Mouse (Mus musculus) limb, embryonic 15.5 days (tissue): ENCODE measurements around the gene Gm44790. TPM values are rescaled to one million over a fixed set of nuclear protein-coding genes. Genes with fewer than 3 reads are reported as not detected.

ENCODE experiments used
- ATAC-seq: fragments of 200-750 bp; cut with Nextera tagmentation; 2 replicates; pipeline ENCODE4 v1.8.0; 2017; ENCODE audit warnings: low read depth, moderate TSS enrichment; ENCODE audit not compliant: insufficient number of reproducible peaks, low FRiP score, low TSS enrichment
- H3K27ac ChIP-seq: fragments of 300-500 bp; sonication (generic); 2 replicates; pipeline ENCODE4 v1.5.1; 2015; ENCODE audit warnings: moderate library complexity, mild to moderate bottlenecking, inconsistent platforms
- H3K27me3 ChIP-seq: fragments of 300-500 bp; sonication (generic); 2 replicates; pipeline ENCODE4 v1.6.1; 2015; ENCODE audit warnings: inconsistent platforms
- H3K36me3 ChIP-seq: fragments of 300-500 bp; sonication (generic); 2 replicates; pipeline ENCODE4 v1.6.1; 2015; ENCODE audit warnings: inconsistent platforms
- H3K4me1 ChIP-seq: fragments of 300-500 bp; sonication (generic); 2 replicates; pipeline ENCODE4 v1.6.1; 2015; ENCODE audit warnings: inconsistent platforms
- H3K4me2 ChIP-seq: fragments of 300-500 bp; sonication (generic); 2 replicates; pipeline ENCODE4 v1.6.1; 2015; ENCODE audit warnings: mild to moderate bottlenecking, inconsistent platforms
- H3K4me3 ChIP-seq: fragments of 300-500 bp; sonication (generic); 2 replicates; pipeline ENCODE4 v1.5.1; 2015; ENCODE audit warnings: mild to moderate bottlenecking, inconsistent platforms
- H3K9ac ChIP-seq: fragments of 300-500 bp; sonication (generic); 2 replicates; pipeline ENCODE4 v1.6.1; 2015; ENCODE audit warnings: inconsistent platforms
- H3K9me3 ChIP-seq: fragments of 300-500 bp; sonication (generic); 2 replicates; pipeline ENCODE4 v1.6.1; 2016; ENCODE audit warnings: inconsistent platforms
- whole genome bisulfite sequencing: fragments of 180-500 bp; shearing (Covaris S2); methylation state at CpG from one replicate; pipeline ENCODE4 v1.1.7; 2015; 5-methylcytosine and 5-hydroxymethylcytosine counted together
- polyA plus RNA-seq: library from polyadenylated mRNA; unstranded; fragments of >200 nt; fragmentation: Nextera tagmentation; extraction: Ambion mirVana; gene quantifications from 2 replicates; pipeline ENCODE4 v1.2.1, GENCODE M21; 2015

The Gm44790 gene
- polyA plus RNA-seq, 1 experiment from 2014 or later, result 0.42 TPM

DNA sequence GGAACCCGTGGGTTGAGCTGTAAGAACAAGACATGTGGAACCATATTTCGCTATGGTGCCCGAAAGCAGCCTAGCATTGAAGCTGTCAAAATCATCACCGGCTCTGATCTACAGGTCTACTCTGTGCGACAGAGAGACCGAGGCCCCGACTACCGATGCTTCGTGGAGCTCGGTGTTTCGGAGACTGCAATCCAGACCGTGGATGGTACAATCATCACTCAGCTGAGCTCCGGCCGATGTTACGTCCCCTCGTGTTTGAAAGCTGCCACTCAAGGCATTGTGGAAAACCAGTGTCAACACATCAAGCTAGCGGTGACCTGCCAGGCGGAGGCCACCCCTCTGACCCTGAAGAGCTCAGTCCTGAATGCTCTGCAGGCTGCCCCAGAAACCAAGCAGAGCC, 19.1 kb downstream of the Gm44790 start:
- H3K4me3 ChIP-seq, result no peak overlapping the region
- ATAC-seq, result no peak
- no peaks in the 10 kb centered on the region for H3K4me1 ChIP-seq
- peaks cover 67% of the 10 kb centered on the region for H3K36me3 ChIP-seq
- H3K27me3 ChIP-seq, result no peaks in the 10 kb centered on the region
- no peaks in the 10 kb centered on the region for H3K9me3 ChIP-seq
- no peak overlapping the region for H3K9ac ChIP-seq
- 94% methylated on average over 18 of the region's 18 CpGs for WGBS
- no peak overlapping the region for H3K4me2 ChIP-seq
- no peak overlapping the region for H3K27ac ChIP-seq

DNA sequence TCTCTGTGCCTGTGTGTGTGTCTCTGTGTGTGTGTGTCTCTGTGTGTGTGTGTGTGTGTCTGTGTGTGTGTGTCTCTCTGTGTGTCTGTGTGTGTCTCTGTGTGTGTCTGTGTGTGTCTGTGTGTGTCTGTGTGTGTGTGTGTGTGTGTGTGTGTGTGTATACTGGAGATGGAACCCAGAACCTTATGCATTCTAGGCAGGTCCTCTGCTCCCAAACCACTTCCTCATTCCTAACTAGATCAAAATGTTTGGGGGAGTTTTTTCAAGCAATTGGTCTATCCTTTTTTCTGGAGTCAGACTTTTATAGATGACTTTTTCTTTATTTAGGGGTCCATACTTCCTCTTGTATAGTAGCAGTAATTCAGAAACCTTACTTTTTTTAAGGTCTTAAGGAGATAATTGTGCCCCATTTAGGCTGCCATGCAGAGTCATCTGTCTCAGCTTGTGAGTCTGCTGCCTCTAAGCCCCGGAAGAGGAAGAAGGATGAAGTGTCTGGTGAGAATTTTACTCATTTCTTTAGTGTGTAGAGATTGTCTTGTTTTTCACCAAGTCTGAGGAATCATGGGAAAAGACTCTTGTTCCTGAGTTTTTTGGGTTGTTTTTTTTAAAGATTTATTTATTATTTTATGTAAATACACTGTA, 20.6 kb downstream of the Gm44790 start:
- no peak for ATAC-seq
- H3K4me3 ChIP-seq, result no peak overlapping the region
- H3K4me2 ChIP-seq, result no peak overlapping the region
- H3K36me3 ChIP-seq, result peaks cover 70% of the 10 kb centered on the region
- no peaks in the 10 kb centered on the region for H3K27me3 ChIP-seq
- H3K4me1 ChIP-seq, result no peaks in the 10 kb centered on the region
- H3K9ac ChIP-seq, result no peak overlapping the region
- no peak overlapping the region for H3K27ac ChIP-seq
- WGBS, result 85% methylated on average over 1 of the region's 1 CpGs
- no peaks in the 10 kb centered on the region for H3K9me3 ChIP-seq

DNA sequence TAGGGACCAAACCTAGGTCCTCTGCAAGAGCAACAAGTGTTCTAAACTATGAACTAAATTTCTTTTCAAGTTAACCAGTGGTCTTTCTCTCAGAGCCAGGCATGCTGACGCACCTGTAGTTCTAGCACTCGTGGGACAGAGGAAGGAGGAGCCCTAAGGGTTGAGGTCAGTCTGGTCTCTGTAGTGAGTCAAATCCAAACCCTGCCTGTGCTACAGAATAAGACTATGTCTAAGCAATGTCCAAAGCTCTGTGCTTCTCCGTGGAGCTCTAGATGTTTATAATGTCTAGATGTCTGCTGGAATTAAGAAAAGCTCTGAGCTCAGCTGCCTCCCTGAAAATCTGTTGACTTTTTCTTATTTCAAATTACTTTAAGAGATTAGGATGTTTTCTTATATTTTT, 30.3 kb downstream of the Gm44790 start:
- H3K27me3 ChIP-seq, result no peaks in the 10 kb centered on the region
- no peak for ATAC-seq
- H3K36me3 ChIP-seq, result peaks cover 74% of the 10 kb centered on the region
- no peak overlapping the region for H3K27ac ChIP-seq
- no peak overlapping the region for H3K9ac ChIP-seq
- no peak overlapping the region for H3K4me3 ChIP-seq
- H3K9me3 ChIP-seq, result no peaks in the 10 kb centered on the region
- no peaks in the 10 kb centered on the region for H3K4me1 ChIP-seq
- no peak overlapping the region for H3K4me2 ChIP-seq
- WGBS, result 84% methylated on average over 3 of the region's 3 CpGs

DNA sequence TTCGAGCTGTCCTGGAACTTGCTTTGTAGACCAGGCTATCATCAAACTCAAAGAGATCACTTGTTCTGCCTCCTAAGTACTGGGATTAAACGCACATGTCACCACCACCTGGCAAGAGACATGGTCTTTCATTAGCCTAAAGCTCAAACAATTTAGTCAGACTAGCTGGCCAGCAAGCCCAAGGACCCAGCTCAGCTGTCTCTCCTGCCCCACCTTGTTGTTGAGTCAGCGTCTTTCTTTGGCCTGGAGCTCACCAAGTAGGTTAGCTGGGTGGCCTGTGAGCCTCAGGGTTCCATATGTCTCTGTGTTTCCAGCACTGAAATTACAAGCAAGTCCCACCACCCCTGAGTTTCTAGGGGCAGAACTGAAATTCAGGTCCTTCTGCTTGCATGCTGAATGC, 36.6 kb downstream of the Gm44790 start:
- 98% methylated on average over 3 of the region's 3 CpGs for WGBS
- ATAC-seq, result no peak
- Histone ChIP-seq H3K27me3 (no peaks in the 10 kb centered on the region), H3K4me3 (no peak overlapping the region), H3K27ac (no peak overlapping the region), H3K36me3 (peaks cover 65% of the 10 kb centered on the region), H3K4me2 (no peak overlapping the region), H3K9me3 (no peaks in the 10 kb centered on the region), H3K9ac (no peak overlapping the region), H3K4me1 (no peaks in the 10 kb centered on the region)

DNA sequence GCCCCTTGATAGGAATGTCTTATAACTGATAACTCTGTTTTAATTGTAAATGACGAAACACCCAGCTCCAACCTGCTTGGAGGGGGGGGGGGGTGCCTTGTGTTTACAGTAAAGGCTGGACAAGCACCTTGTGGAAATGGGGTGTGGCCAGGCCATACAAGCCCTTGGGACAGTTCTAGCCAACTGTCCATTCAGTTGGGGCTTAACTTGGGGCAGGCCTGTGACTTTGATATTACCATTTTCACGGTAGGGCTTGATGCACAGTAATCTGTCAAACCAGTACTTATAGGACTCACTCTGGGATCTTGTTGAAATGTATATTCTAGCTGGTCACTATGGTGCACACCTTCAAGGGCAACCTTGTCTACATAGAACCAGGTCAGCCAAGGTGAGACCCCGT, 44.9 kb downstream of the Gm44790 start:
- Histone ChIP-seq H3K4me3 (peak overlapping the region; percentile 43), H3K9me3 (no peaks in the 10 kb centered on the region), H3K36me3 (peaks cover 33% of the 10 kb centered on the region), H3K27ac (peak overlapping the region; percentile 90), H3K4me2 (peak overlapping the region; percentile 68; the same call in 1 of the 2 replicates), H3K4me1 (peaks cover 19% of the 10 kb centered on the region), H3K9ac (0 out of 2 replicates have a peak overlapping the region, but pooled peaks have one; percentile 39), H3K27me3 (no peaks in the 10 kb centered on the region)
- ATAC-seq, result no peak
- WGBS, result 93% methylated on average over 3 of the region's 3 CpGs

DNA sequence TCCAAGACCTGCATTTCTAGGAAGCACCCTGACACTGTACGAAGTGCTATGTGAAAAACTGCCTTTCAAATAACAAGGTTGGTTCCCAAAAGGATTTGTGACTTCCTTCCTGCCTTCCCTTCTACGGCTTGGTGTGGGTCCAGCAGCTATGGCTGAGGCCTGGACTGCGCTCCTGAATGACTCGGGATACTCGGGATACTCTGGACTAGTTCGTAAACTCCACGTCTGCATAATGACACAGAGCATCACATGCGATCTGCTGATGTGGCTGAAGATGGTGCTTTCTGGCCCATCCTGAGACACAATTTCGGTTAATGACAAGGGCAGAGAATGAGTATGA, 45.3 kb downstream of the Gm44790 start:
- Histone ChIP-seq H3K27ac (peak overlapping the region; percentile 90), H3K9ac (peak overlapping the region; percentile 39; the same call in 1 of the 2 replicates), H3K27me3 (no peaks in the 10 kb centered on the region), H3K4me2 (peak overlapping the region; percentile 68), H3K4me3 (peak overlapping the region; percentile 43), H3K36me3 (peaks cover 31% of the 10 kb centered on the region), H3K4me1 (peaks cover 19% of the 10 kb centered on the region), H3K9me3 (no peaks in the 10 kb centered on the region)
- WGBS, result 19% methylated on average over 9 of the region's 9 CpGs
- peak; percentile 10; the same call in 1 of the 2 replicates for ATAC-seq

DNA sequence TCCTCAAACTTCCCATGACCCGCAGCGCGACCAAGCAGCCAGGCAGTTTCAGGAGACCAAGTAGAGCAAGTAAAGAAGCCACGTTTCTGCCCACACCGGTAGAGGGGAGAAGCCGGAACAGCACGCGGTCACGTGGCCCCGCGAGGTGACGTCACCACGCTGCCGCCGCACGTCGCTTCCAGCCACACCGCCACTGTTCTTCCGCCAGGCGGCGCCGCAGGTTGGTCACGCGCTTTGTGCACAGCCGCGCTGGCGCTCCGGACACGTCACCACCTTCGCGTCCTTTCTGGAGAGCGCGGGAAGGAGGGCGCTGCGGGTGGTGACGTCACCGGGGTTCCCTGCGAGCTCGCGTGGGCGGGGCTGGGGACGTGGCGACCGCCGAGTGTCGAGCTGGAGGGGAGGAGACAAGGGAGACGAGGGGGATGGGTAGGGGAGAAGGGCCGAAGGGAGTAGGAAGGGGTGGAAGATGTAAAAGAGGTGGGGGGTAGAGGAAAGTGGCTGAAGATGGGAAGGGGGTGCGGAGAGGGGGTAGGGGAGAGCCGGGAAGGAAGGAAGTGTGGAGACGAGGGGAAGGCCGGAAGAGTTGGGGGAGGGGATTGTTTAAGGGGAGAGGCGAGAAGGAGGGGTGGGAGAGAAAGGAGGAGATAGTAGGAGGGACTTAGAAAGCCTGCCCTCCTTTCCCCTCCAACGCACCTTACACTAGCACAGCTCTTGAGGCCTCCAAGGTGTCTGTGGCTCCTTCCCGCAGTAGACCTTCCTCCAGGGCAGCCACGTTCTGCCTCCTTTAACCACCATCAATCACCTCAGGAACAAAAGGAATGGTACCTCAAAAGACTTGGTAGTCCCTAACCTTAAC, 45.9 kb downstream of the Gm44790 start:
- no peaks in the 10 kb centered on the region for H3K27me3 ChIP-seq
- peak overlapping the region; percentile 39; the same call in 1 of the 2 replicates for H3K9ac ChIP-seq
- peak overlapping the region; percentile 43 for H3K4me3 ChIP-seq
- under 1% methylated on average over 56 of the region's 56 CpGs for WGBS
- H3K4me1 ChIP-seq, result peaks cover 19% of the 10 kb centered on the region
- H3K36me3 ChIP-seq, result peaks cover 26% of the 10 kb centered on the region
- ATAC-seq, result peak; percentile 94
- peak overlapping the region; percentile 68 for H3K4me2 ChIP-seq
- H3K9me3 ChIP-seq, result no peaks in the 10 kb centered on the region
- H3K27ac ChIP-seq, result peak overlapping the region; percentile 90

DNA sequence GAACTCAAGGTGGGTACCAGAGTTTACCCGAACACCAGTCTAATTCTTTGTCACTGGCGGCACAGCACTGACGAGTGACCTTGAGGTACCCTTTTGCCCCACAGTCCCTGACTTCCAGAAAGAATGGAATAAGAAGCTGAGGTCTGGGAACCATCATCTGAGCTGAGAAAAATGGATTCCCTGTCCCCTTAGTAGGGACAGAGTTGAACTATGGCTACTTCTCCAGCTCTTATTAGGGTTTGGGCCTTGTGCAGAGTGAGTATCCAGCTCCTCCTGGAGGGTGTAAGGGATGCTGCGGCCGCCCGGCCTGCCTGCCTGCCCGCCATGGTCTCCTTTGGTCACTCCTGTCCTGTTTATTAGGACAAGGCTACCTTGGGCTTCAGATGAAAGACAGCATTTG, 46.6 kb downstream of the Gm44790 start:
- peaks cover 23% of the 10 kb centered on the region for H3K4me1 ChIP-seq
- H3K9ac ChIP-seq, result 0 out of 2 replicates have a peak overlapping the region, but pooled peaks have one; percentile 1
- H3K27me3 ChIP-seq, result no peaks in the 10 kb centered on the region
- ATAC-seq, result no peak
- no peaks in the 10 kb centered on the region for H3K9me3 ChIP-seq
- 57% methylated on average over 7 of the region's 7 CpGs for WGBS
- peak overlapping the region; percentile 46 for H3K4me2 ChIP-seq
- peak overlapping the region; percentile 90 for H3K27ac ChIP-seq
- peak overlapping the region; percentile 43 for H3K4me3 ChIP-seq
- H3K36me3 ChIP-seq, result peaks cover 19% of the 10 kb centered on the region

DNA sequence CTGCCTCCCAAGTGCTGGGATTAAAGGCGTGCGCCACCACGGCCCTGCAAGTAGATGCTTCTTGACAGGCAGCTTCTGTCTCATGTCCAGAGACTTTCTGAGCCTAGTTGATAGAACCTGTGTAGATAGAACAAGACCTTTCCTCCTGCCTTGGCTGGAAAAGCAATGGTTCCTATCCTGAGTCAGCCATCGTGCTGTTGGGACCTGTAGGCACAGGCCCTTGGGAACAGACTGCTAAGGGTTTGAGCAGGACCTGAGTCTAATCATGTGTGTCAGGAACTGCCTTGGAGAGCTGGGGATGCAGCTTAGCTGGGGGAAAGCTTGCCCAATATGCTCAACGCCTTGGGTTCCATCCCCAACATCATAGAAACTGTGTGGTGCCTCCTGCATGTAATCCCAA, 47.6 kb downstream of the Gm44790 start:
- no peak for ATAC-seq
- no peaks in the 10 kb centered on the region for H3K9me3 ChIP-seq
- 94% methylated on average over 5 of the region's 5 CpGs for WGBS

DNA sequence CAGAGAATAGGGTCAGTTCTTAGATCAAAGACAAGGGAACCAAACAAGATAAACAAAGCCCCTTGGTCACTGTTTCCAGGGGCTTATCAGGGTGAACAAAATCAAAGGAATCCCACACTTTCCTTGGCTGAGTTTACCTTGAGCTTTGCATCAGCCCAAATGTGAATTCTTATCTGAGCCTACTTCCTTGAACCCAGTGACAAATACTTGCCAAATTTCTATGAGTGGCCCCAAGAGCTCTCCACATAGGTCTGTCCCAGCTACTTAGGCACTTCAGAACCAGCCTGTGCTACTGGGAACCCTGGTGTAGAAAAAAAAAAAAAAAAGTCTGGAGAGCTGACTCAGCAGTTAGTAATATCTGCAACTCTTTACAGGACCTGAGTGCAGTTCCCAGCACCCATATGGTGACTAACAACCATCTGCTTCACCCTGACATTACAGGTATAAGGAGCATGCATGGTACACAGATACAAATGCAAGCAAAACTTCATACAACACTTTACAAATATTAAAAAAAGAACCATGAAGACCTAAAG, 48.3 kb downstream of the Gm44790 start:
- no peaks in the 10 kb centered on the region for H3K9me3 ChIP-seq
- H3K4me1 ChIP-seq, result peaks cover 35% of the 10 kb centered on the region
- peak overlapping the region; percentile 65; the same call in 1 of the 2 replicates for H3K27ac ChIP-seq
- no peak overlapping the region for H3K9ac ChIP-seq
- H3K4me3 ChIP-seq, result no peak overlapping the region
- H3K36me3 ChIP-seq, result peaks cover 7% of the 10 kb centered on the region
- no peak overlapping the region for H3K4me2 ChIP-seq
- no peaks in the 10 kb centered on the region for H3K27me3 ChIP-seq
- no peak for ATAC-seq

More for the DNA sequence above, 47.6 kb downstream of the Gm44790 start:
- Histone ChIP-seq H3K9ac (no peak overlapping the region), H3K36me3 (peaks cover 13% of the 10 kb centered on the region), H3K4me2 (no peak overlapping the region), H3K4me1 (peaks cover 29% of the 10 kb centered on the region), H3K27ac (no peak overlapping the region), H3K27me3 (no peaks in the 10 kb centered on the region), H3K4me3 (no peak overlapping the region)

DNA sequence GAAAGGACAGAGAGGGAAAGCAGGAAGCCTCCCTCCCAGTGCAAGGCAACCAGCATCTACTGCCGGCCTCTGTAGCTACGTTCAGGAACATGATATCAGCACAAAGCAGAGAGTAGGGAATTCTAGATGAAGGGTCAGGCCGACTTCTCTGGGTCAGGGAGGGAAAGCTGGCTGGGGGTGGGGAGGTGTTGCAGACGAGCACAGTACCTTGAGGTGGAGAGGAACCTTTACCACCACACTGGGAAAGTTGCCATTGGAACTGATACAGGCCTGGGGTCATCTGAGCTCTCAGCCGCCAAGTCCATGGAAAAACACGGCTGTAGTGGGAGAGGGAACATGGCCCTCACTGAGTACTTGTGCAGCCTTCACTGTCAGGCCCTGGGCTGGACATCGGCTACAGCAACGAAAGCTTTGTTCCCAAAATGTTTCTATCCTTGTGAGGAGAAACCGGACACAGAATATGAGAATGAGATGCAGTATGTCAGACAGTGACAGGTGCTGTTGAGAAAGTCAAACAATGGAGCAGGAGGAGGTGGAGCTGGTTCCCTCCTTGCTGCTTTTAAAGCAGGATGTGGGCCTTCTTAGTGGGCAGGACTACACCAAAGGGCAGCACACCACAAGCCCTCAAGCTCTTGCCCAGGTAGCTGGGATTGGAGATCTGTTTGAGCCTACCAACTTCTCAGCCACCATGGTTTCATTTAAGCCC, 49.2 kb downstream of the Gm44790 start:
- ATAC-seq, result no peak
- H3K9me3 ChIP-seq, result no peaks in the 10 kb centered on the region
- no peak overlapping the region for H3K9ac ChIP-seq
- no peaks in the 10 kb centered on the region for H3K36me3 ChIP-seq
- H3K27ac ChIP-seq, result peak overlapping the region; percentile 65
- no peak overlapping the region for H3K4me2 ChIP-seq
- H3K27me3 ChIP-seq, result no peaks in the 10 kb centered on the region
- peaks cover 44% of the 10 kb centered on the region for H3K4me1 ChIP-seq
- WGBS, result 57% methylated on average over 9 of the region's 9 CpGs
- no peak overlapping the region for H3K4me3 ChIP-seq
